Mouse (Mus musculus) intestine, postnatal 0 days (tissue): Measurements from ENCODE around the gene Ascc1. TPM values are rescaled to one million over a fixed set of nuclear protein-coding genes. Genes with fewer than 3 reads are reported as not detected.

Experiments used
- ATAC-seq: fragments of 200-750 bp; cut with Nextera tagmentation; 2 replicates; pipeline ENCODE4 v1.8.0; 2017; ENCODE audit warnings: mild to moderate bottlenecking, moderate TSS enrichment, moderate library complexity
- H3K27ac ChIP-seq: fragments of 300-500 bp; sonication (generic); 2 replicates; pipeline ENCODE4 v1.5.1; 2014; ENCODE audit warnings: mild to moderate bottlenecking, low read depth, low read length, moderate library complexity
- H3K27me3 ChIP-seq: fragments of 300-500 bp; sonication (generic); replicated peaks from 2 replicates; pipeline ENCODE4 v1.6.1; 2014; ENCODE audit warnings: low read length, mixed read lengths; ENCODE audit not compliant: control insufficient read depth, insufficient read depth
- H3K36me3 ChIP-seq: fragments of 300-500 bp; sonication (generic); 2 replicates; pipeline ENCODE4 v1.6.1; 2014; ENCODE audit warnings: mild to moderate bottlenecking, moderate library complexity; ENCODE audit not compliant: control insufficient read depth, insufficient read depth
- H3K4me1 ChIP-seq: fragments of 300-500 bp; sonication (generic); replicated peaks from 2 replicates; pipeline ENCODE4 v1.6.1; 2014; ENCODE audit warnings: antibody characterized with exemption, low read length, mixed read lengths; ENCODE audit not compliant: control insufficient read depth, insufficient read depth
- H3K4me2 ChIP-seq: fragments of 300-500 bp; sonication (generic); replicated peaks from 2 replicates; pipeline ENCODE4 v1.6.1; 2014; ENCODE audit warnings: low read depth, mild to moderate bottlenecking, moderate library complexity
- H3K4me3 ChIP-seq: fragments of 300-500 bp; sonication (generic); 2 replicates; pipeline ENCODE4 v1.5.1; 2014; ENCODE audit warnings: low read depth, low read length
- H3K9ac ChIP-seq: fragments of 300-500 bp; sonication (generic); 2 replicates; pipeline ENCODE4 v1.6.1; 2014; ENCODE audit warnings: mild to moderate bottlenecking, low read depth, low read length
- H3K9me3 ChIP-seq: fragments of 300-500 bp; sonication (generic); 2 replicates; pipeline ENCODE4 v1.6.1; 2016; ENCODE audit warnings: mixed run types; ENCODE audit not compliant: control insufficient read depth
- CTCF ChIP-seq: sonication (generic); IDR thresholded peaks from 2 replicates; pipeline ENCODE4 v1.5.1; 2016; ENCODE audit warnings: low read depth, mild to moderate bottlenecking, control low read depth, antibody characterized with exemption, moderate library complexity
- WGBS: fragments of 180-500 bp; shearing (Covaris S2); extraction: QIAGEN DNeasy Blood & Tissue Kit; methylation state at CpG from one replicate; pipeline ENCODE4 v1.1.7; 2014; 5-methylcytosine and 5-hydroxymethylcytosine counted together
- polyA plus RNA-seq: library from polyadenylated mRNA; unstranded; fragments of >200 nt; fragmentation: Nextera tagmentation; extraction: Ambion mirVana; gene quantifications from 2 replicates; pipeline ENCODE4 v1.2.1, GENCODE M21; 2015

Ascc1 gene
- polyA plus RNA-seq, 1 experiment from 2014 or later, result 28.7 TPM

GRCm38 (mm10) chr10:59969821-59970449 lies 32.7 kb upstream of the Ascc1 start:
- Histone ChIP-seq H3K4me2 (peak overlapping the region; percentile 83), H3K9ac (peak overlapping the region; percentile 80), H3K9me3 (no peaks in the 10 kb centered on the region), H3K27me3 (no peaks in the 10 kb centered on the region), H3K36me3 (no peaks in the 10 kb centered on the region), H3K4me3 (peak overlapping the region; percentile 43), H3K4me1 (peaks cover 16% of the 10 kb centered on the region), H3K27ac (peak overlapping the region; percentile 91)
- peak; percentile 60 for ATAC-seq
- under 1% methylated on average over 25 of the region's 25 CpGs for WGBS
- no peak for TF ChIP-seq CTCF

GRCm38 (mm10) chr10:59970450-59971062 lies 32.0 kb upstream of the Ascc1 start:
- 28% methylated on average over 6 of the region's 6 CpGs for WGBS
- H3K4me3 ChIP-seq, result peak overlapping the region; percentile 43; the same call in 1 of the 2 replicates
- H3K9ac ChIP-seq, result peak overlapping the region; percentile 80; the same call in 1 of the 2 replicates
- no peak for ATAC-seq
- H3K27me3 ChIP-seq, result no peaks in the 10 kb centered on the region
- no peak for TF ChIP-seq CTCF
- no peaks in the 10 kb centered on the region for H3K9me3 ChIP-seq
- H3K27ac ChIP-seq, result peak overlapping the region; percentile 91
- H3K36me3 ChIP-seq, result no peaks in the 10 kb centered on the region
- peaks cover 14% of the 10 kb centered on the region for H3K4me1 ChIP-seq
- H3K4me2 ChIP-seq, result peak overlapping the region; percentile 83

- Histone ChIP-seq H3K27me3 (no peaks in the 10 kb centered on the region), H3K36me3 (no peaks in the 10 kb centered on the region), H3K9me3 (no peaks in the 10 kb centered on the region), H3K27ac (peak overlapping the region; percentile 31; the same call in 1 of the 2 replicates), H3K4me2 (no peak overlapping the region), H3K9ac (no peak overlapping the region), H3K4me3 (no peak overlapping the region), H3K4me1 (peaks cover 14% of the 10 kb centered on the region)
- TF ChIP-seq CTCF, result no peak
- ATAC-seq, result no peak
- 76% methylated on average over 8 of the region's 8 CpGs for WGBS
Observed at GRCm38 (mm10) chr10:59971813-59972212, 30.8 kb upstream of the Ascc1 start.

- H3K27me3 ChIP-seq, result no peaks in the 10 kb centered on the region
- TF ChIP-seq CTCF, result no peak
- WGBS, result 44% methylated on average over 2 of the region's 2 CpGs
- H3K4me1 ChIP-seq, result peaks cover 14% of the 10 kb centered on the region
- no peak overlapping the region for H3K4me3 ChIP-seq
- H3K27ac ChIP-seq, result peak overlapping the region; percentile 78
- H3K9ac ChIP-seq, result no peak overlapping the region
- H3K9me3 ChIP-seq, result no peaks in the 10 kb centered on the region
- ATAC-seq, result peak; percentile 71
- no peaks in the 10 kb centered on the region for H3K36me3 ChIP-seq
- no peak overlapping the region for H3K4me2 ChIP-seq
Observed at GRCm38 (mm10) chr10:59972534-59972933, 30.1 kb upstream of the Ascc1 start.

- peak overlapping the region; percentile 78 for H3K27ac ChIP-seq
- ATAC-seq, result peak; percentile 22; the same call in 1 of the 2 replicates
- 52% methylated on average over 6 of the region's 6 CpGs for WGBS
- H3K9me3 ChIP-seq, result no peaks in the 10 kb centered on the region
- H3K36me3 ChIP-seq, result no peaks in the 10 kb centered on the region
- no peak overlapping the region for H3K4me3 ChIP-seq
- no peak overlapping the region for H3K9ac ChIP-seq
- H3K4me1 ChIP-seq, result peaks cover 17% of the 10 kb centered on the region
- H3K27me3 ChIP-seq, result no peaks in the 10 kb centered on the region
- TF ChIP-seq CTCF, result no peak
- H3K4me2 ChIP-seq, result no peak overlapping the region
Observed at GRCm38 (mm10) chr10:59972999-59973398, 29.6 kb upstream of the Ascc1 start.

- H3K4me3 ChIP-seq, result no peak overlapping the region
- no peaks in the 10 kb centered on the region for H3K36me3 ChIP-seq
- no peak overlapping the region for H3K9ac ChIP-seq
- no peak for ATAC-seq
- H3K27me3 ChIP-seq, result no peaks in the 10 kb centered on the region
- H3K27ac ChIP-seq, result peak overlapping the region; percentile 78
- 61% methylated on average over 4 of the region's 4 CpGs for WGBS
- no peak overlapping the region for H3K4me2 ChIP-seq
- peaks cover 21% of the 10 kb centered on the region for H3K4me1 ChIP-seq
- H3K9me3 ChIP-seq, result no peaks in the 10 kb centered on the region
- TF ChIP-seq CTCF, result no peak
Observed at GRCm38 (mm10) chr10:59973400-59973799, 29.2 kb upstream of the Ascc1 start.
